In the genomic region with DNA sequence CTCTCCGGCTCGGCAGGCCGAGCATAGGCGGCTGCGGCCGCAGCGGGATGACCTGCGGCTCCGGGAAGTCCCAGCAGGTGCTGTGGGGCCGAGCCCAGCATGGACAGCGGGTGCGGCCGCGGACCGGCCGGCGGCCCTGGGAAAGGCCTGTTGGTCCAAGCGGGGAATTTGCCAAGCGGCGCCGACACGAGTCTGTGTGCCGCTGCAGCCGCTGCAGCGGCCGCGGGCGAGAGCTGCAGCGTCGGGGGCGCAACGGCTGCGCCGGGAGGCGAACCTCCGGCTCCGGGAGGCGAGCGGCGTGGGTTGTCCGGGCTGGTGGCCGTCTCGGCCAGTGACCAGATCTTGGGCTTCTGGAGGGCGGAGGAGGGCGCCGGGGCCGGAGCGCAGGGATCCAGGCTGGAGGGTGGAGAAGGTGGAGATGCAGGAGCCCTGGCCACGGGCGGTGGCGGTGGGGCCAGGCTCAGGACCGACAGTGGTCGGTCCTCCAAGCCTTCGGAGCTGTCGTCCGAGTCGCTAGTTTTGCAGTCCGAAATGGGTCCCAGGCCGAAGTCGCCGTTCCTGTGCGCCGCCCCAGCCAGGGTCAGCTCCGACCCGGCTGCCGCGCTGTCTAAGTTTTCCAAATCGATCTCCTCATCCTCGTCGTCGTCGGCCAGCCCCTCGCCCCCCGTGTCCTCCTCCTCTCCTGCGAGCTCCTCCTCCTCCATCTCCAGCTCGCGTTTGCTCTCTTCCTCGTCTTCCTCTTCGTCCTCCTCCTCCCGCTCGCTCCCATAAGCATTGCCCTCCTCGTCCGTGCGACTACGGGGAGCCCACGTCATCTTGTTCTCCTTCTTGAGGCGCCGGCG, we compare ENCODE assay signal across 9 mouse cellular contexts. TPM values are rescaled to one million over a fixed set of nuclear protein-coding genes. Genes with fewer than 3 reads are reported as not detected.
A peak's percentile ranks its signal among the peaks of the same experiment; 100 is the strongest.
DNase-seq lines count a peak whose midpoint lies in the region; ATAC-seq and TF ChIP-seq lines count a peak whose summit lies in the region.
"Had no signal": no experiment of that assay in that cellular context is flagged by ENCODE, and none has a peak within 500 bp of the region (broad histone marks: within the 10 kb centered on the region; RNA-seq: fewer than 3 reads in every experiment).

No protein-coding gene starts in this region.

- TF ChIP-seq CTCF in heart, adult 2 months (IDR thresholded peaks at IDR 0.05), result no peak

- peak overlapping the region; percentile 94 for H3K27ac ChIP-seq in heart, adult 2 months
- peak overlapping the region; percentile 95 for H3K27ac ChIP-seq in embryonic facial prominence, embryonic 15.5 days (replicated peaks)
- H3K27ac ChIP-seq in hindbrain, embryonic 16.5 days (ENCODE audit: low read depth, low read length), result peak overlapping the region; percentile 87
- no peak overlapping the region for H3K27ac ChIP-seq in liver, embryonic 15.5 days (replicated peaks)
- no peak overlapping the region for H3K27ac ChIP-seq in stomach, embryonic 14.5 days (ENCODE audit: low read length)

- H3K4me1 ChIP-seq in heart, adult 2 months (ENCODE audit: control insufficient read depth, insufficient read depth, low read length), result no peaks in the 10 kb centered on the region
- peaks cover 55% of the 10 kb centered on the region for H3K4me1 ChIP-seq in embryonic facial prominence, embryonic 15.5 days
- peaks cover 34% of the 10 kb centered on the region for H3K4me1 ChIP-seq in hindbrain, embryonic 16.5 days (ENCODE audit: control insufficient read depth, insufficient read depth, low read depth, low read length)
- H3K4me1 ChIP-seq in liver, embryonic 15.5 days (replicated peaks), result peaks cover 21% of the 10 kb centered on the region
- peaks cover 8% of the 10 kb centered on the region; the same call in 1 of the 2 replicates for H3K4me1 ChIP-seq in stomach, embryonic 14.5 days (ENCODE audit: control insufficient read depth, insufficient read depth, low read length)

- no peak for TF ChIP-seq POLR2A in heart, adult 2 months (IDR thresholded peaks at IDR 0.05; ENCODE audit: insufficient read depth, low read depth, low read length)

- no peaks in the 10 kb centered on the region for H3K36me3 ChIP-seq in heart, adult 2 months (ENCODE audit: control insufficient read depth, insufficient read depth, low read length)
- H3K36me3 ChIP-seq in embryonic facial prominence, embryonic 15.5 days, result no peaks in the 10 kb centered on the region
- no peaks in the 10 kb centered on the region for H3K36me3 ChIP-seq in hindbrain, embryonic 16.5 days (ENCODE audit: control insufficient read depth, insufficient read depth, low read length)
- no peaks in the 10 kb centered on the region for H3K36me3 ChIP-seq in liver, embryonic 15.5 days (replicated peaks)
- H3K36me3 ChIP-seq in stomach, embryonic 14.5 days (ENCODE audit: control insufficient read depth, insufficient read depth, low read length), result no peaks in the 10 kb centered on the region

- H3K9me3 ChIP-seq in embryonic facial prominence, embryonic 15.5 days (replicated peaks), result no peaks in the 10 kb centered on the region
- H3K9me3 ChIP-seq in hindbrain, embryonic 16.5 days (ENCODE audit: control insufficient read depth, low read length), result no peaks in the 10 kb centered on the region
- H3K9me3 ChIP-seq in liver, embryonic 15.5 days (replicated peaks), result no peaks in the 10 kb centered on the region
- H3K9me3 ChIP-seq in stomach, embryonic 14.5 days (ENCODE audit: control insufficient read depth, low read depth, low read length), result no peaks in the 10 kb centered on the region

- peak overlapping the region; percentile 70 for H3K4me3 ChIP-seq in heart, adult 2 months
- peak overlapping the region; percentile 67 for H3K4me3 ChIP-seq in embryonic facial prominence, embryonic 15.5 days (replicated peaks)
- H3K4me3 ChIP-seq in hindbrain, embryonic 16.5 days (ENCODE audit: low read length), result peak overlapping the region; percentile 64
- H3K4me3 ChIP-seq in liver, embryonic 15.5 days (replicated peaks), result peak overlapping the region; percentile 47; the same call in 1 of the 2 replicates
- peak overlapping the region; percentile 51 for H3K4me3 ChIP-seq in stomach, embryonic 14.5 days (ENCODE audit: low read depth, low read length)

- peak overlapping the region; percentile 91 for H3K9ac ChIP-seq in heart, adult 2 months (ENCODE audit: low read depth, low read length)
- peak overlapping the region; percentile 69 for H3K9ac ChIP-seq in embryonic facial prominence, embryonic 15.5 days
- H3K9ac ChIP-seq in hindbrain, embryonic 16.5 days (ENCODE audit: low read depth, low read length), result peak overlapping the region; percentile 78
- no peak overlapping the region for H3K9ac ChIP-seq in liver, embryonic 15.5 days
- H3K9ac ChIP-seq in stomach, embryonic 14.5 days (replicated peaks; ENCODE audit: low read depth, low read length), result peak overlapping the region; percentile 33; the same call in 1 of the 2 replicates

- peak; percentile 23 to 57 for DNase-seq in heart, adult 2 months
- DNase-seq in heart, adult 8-10 months (ENCODE audit: low spot score), result no peak
- DNase-seq in thymus, adult 18-20 months, result no peak
- DNase-seq in ovary, postnatal 10 days (ENCODE audit: low spot score), result no peak

- intact Hi-C loops in heart, adult 2 months (cut with DNase I), result loop anchor here (2.0 to 5.0 kb wide), 8 partner anchors 167 to 557 kb away; a partner anchor contains a TSS

- peaks cover 10% of the 10 kb centered on the region; the same call in 1 of the 2 replicates for H3K27me3 ChIP-seq in heart, adult 2 months (ENCODE audit: control insufficient read depth, insufficient read depth, low read length)
- peaks cover 71% of the 10 kb centered on the region for H3K27me3 ChIP-seq in embryonic facial prominence, embryonic 15.5 days
- H3K27me3 ChIP-seq in hindbrain, embryonic 16.5 days (replicated peaks; ENCODE audit: control insufficient read depth, insufficient read depth, low read length), result peaks cover 25% of the 10 kb centered on the region
- peaks cover 97% of the 10 kb centered on the region for H3K27me3 ChIP-seq in liver, embryonic 15.5 days
- peaks cover 74% of the 10 kb centered on the region for H3K27me3 ChIP-seq in stomach, embryonic 14.5 days (ENCODE audit: control insufficient read depth, insufficient read depth, low read length)
- H3K27me3 ChIP-seq: Patski had no signal

- H3K4me2 ChIP-seq in embryonic facial prominence, embryonic 15.5 days (replicated peaks), result peak overlapping the region; percentile 94
- H3K4me2 ChIP-seq in hindbrain, embryonic 16.5 days (ENCODE audit: low read length), result peak overlapping the region; percentile 88
- H3K4me2 ChIP-seq in liver, embryonic 15.5 days, result peak overlapping the region; percentile 68
- peak overlapping the region; percentile 93 for H3K4me2 ChIP-seq in stomach, embryonic 14.5 days (replicated peaks; ENCODE audit: low read depth, low read length)

- TF ChIP-seq EP300 in heart, adult 2 months (IDR thresholded peaks at IDR 0.05; ENCODE audit: insufficient read depth, low read depth, low read length), result no peak

- no peaks in the 10 kb centered on the region for H3K79me2 ChIP-seq in heart, adult 2 months (replicated peaks; ENCODE audit: control insufficient read depth, insufficient read depth, low read length)

- no peak for ATAC-seq in embryonic facial prominence, embryonic 15.5 days (ENCODE audit: insufficient number of reproducible peaks, low FRiP score, low TSS enrichment, low read depth)
- ATAC-seq in hindbrain, embryonic 16.5 days, result no peak
- ATAC-seq in liver, embryonic 15.5 days (ENCODE audit: insufficient read depth), result no peak
- ATAC-seq in stomach, embryonic 14.5 days (ENCODE audit: insufficient number of reproducible peaks, insufficient read depth, low FRiP score, low read depth), result no peak

- WGBS in heart, adult 2 months, result 5% methylated on average over 89 of the region's 89 CpGs
- WGBS in embryonic facial prominence, embryonic 15.5 days, result 1% methylated on average over 85 of the region's 89 CpGs
- under 1% methylated on average over 88 of the region's 89 CpGs for WGBS in hindbrain, embryonic 16.5 days
- 2% methylated on average over 86 of the region's 89 CpGs for WGBS in liver, embryonic 15.5 days (ENCODE audit: insufficient replicate concordance)
- under 1% methylated on average over 83 of the region's 89 CpGs for WGBS in stomach, embryonic 14.5 days

RNA-seq across cellular contexts. Expression of a gene that starts 2.0 kb away (rescaled TPM):
- total RNA-seq in heart, adult 2 months (2021), result 10 to 100 TPM; 22.1 to 32.0 TPM
- 8.7 and 15.8 TPM in 2 replicates for polyA plus RNA-seq in heart, adult 2 months (2012; rRNA removed)
- 10 to 100 TPM; 26.0 to 49.4 (median 32.2) TPM for total RNA-seq in heart, adult 8-10 months (2022)
- polyA plus RNA-seq in embryonic facial prominence, embryonic 15.5 days (2015; fragmentation: Nextera tagmentation; extraction: Ambion mirVana), result 18.9 and 22.9 TPM in 2 replicates
- polyA plus RNA-seq in hindbrain, embryonic 16.5 days (2015; fragmentation: Nextera tagmentation; extraction: Ambion mirVana), result 9.0 and 10.5 TPM in 2 replicates
- 0.05 and 0.09 TPM in 2 replicates for polyA plus RNA-seq in liver, embryonic 15.5 days (2015; fragmentation: Nextera tagmentation; extraction: Ambion mirVana)
- 4.2 and 4.6 TPM in 2 replicates for polyA plus RNA-seq in stomach, embryonic 14.5 days (2014; fragmentation: Nextera tagmentation; extraction: Ambion mirVana)

Comparison
In these comparisons a context has a peak if more than half of its experiments do, and no peak if none do; other contexts are left out.
1. DNase-seq: peak in heart, adult 2 months (2 of 2); none in heart, adult 8-10 months (single experiment), thymus, adult 18-20 months (0 of 2) and ovary, postnatal 10 days (single experiment).
2. H3K27ac ChIP-seq: peak in heart, adult 2 months (single experiment), embryonic facial prominence, embryonic 15.5 days (single experiment) and hindbrain, embryonic 16.5 days (single experiment); none in liver, embryonic 15.5 days (single experiment) and stomach, embryonic 14.5 days (single experiment).
3. Peak in every context shown above with its lines, with median percentiles within 50 percentile points of each other: H3K4me3 ChIP-seq and H3K4me2 ChIP-seq.